Mouse (Mus musculus) gastrocnemius, postnatal 4 days (tissue): ENCODE results near the gene Thsd4. TPM values are rescaled to one million over a fixed set of nuclear protein-coding genes. Genes with fewer than 3 reads are reported as not detected.

Source experiments
- DNase-seq, 2 experiments: peaks; one replicate each; pipeline ENCODE4 v3.0.0; 2021 to 2022; ENCODE audit warnings: low spot score in 2 of 2, mixed read lengths in 2 of 2
- long read RNA-seq, 2 experiments: library from polyadenylated mRNA; stranded (forward); transcript quantifications; one replicate each; pipeline ENCODE4 v2.0.0; 2021
- total RNA-seq, 2 experiments: library from RNA; stranded (reverse); gene quantifications; 2 replicates each; pipeline ENCODE4 v1.2.3; 2021

Gene Thsd4
- 10 to 100 TPM; 23.5 to 27.4 TPM for total RNA-seq
- long read RNA-seq, experiment 1, partial matches to known transcripts = 1 of 6 reads
- long read RNA-seq, experiment 1, other reads (novel, unspliced or antisense) = 5 of 6 reads
- long read RNA-seq, experiment 2, full-length matches to known transcripts = 1 of 13 reads
- long read RNA-seq, experiment 2, partial matches to known transcripts = 3 of 13 reads
- long read RNA-seq, experiment 2, other reads (novel, unspliced or antisense) = 9 of 13 reads

- peak; percentile 66 to 71 for DNase-seq
Observed at GRCm38 (mm10) chr9:60521806-60522264, at the start of gene Thsd4. TSS of gene Thsd4 (minus strand) at chr9:60522046.

GRCm38 (mm10) chr9:60571041-60571440 is 49.2 kb upstream of the Thsd4 start:
- DNase-seq = no peak

- no peak for DNase-seq
Observed at GRCm38 (mm10) chr9:60569366-60569765, 47.5 kb upstream of the Thsd4 start.

- DNase-seq = no peak
Observed at GRCm38 (mm10) chr9:60563809-60564208, 42.0 kb upstream of the Thsd4 start.

GRCm38 (mm10) chr9:60562443-60563371 is 40.9 kb upstream of the Thsd4 start:
- DNase-seq = no peak

- DNase-seq = no peak
Observed at GRCm38 (mm10) chr9:60561641-60562289, 39.9 kb upstream of the Thsd4 start.

GRCm38 (mm10) chr9:60558507-60558906 is 36.7 kb upstream of the Thsd4 start:
- DNase-seq = no peak

GRCm38 (mm10) chr9:60551238-60551637 is 29.4 kb upstream of the Thsd4 start:
- DNase-seq = no peak

- DNase-seq = peak in 1 of 2 experiments; percentile 38
Observed at GRCm38 (mm10) chr9:60548182-60548581, 26.3 kb upstream of the Thsd4 start.

- DNase-seq = no peak
Observed at GRCm38 (mm10) chr9:60546169-60546568, 24.3 kb upstream of the Thsd4 start.

- DNase-seq = no peak
Observed at GRCm38 (mm10) chr9:60545361-60546096, 23.7 kb upstream of the Thsd4 start.

- no peak for DNase-seq
Observed at GRCm38 (mm10) chr9:60543422-60544015, 21.7 kb upstream of the Thsd4 start.

GRCm38 (mm10) chr9:60530310-60530709 is 8.5 kb upstream of the Thsd4 start:
- no peak for DNase-seq

- DNase-seq = no peak
Observed at GRCm38 (mm10) chr9:60529348-60530243, 7.8 kb upstream of the Thsd4 start.

- DNase-seq = no peak
Observed at GRCm38 (mm10) chr9:60528269-60528668, 6.4 kb upstream of the Thsd4 start.

- no peak for DNase-seq
Observed at GRCm38 (mm10) chr9:60527836-60528235, 6.0 kb upstream of the Thsd4 start.

GRCm38 (mm10) chr9:60527051-60527450 is 5.2 kb upstream of the Thsd4 start:
- no peak for DNase-seq

- no peak for DNase-seq
Observed at GRCm38 (mm10) chr9:60526195-60526594, 4.3 kb upstream of the Thsd4 start.

- no peak for DNase-seq
Observed at GRCm38 (mm10) chr9:60521143-60521542, 703 bp downstream of the Thsd4 start.

GRCm38 (mm10) chr9:60519601-60520000 is 2.2 kb downstream of the Thsd4 start:
- DNase-seq = no peak
